Mouse (Mus musculus) midbrain, postnatal 0 days (tissue): ENCODE measurements at regions not wholly inside any gene's neighbourhood (a gene's known extent, or its start where the extent isn't known, plus 50 kb on each side); places are given as distances from the start of the nearest gene placed in this dataset.

Experiments used
- ATAC-seq: fragments of 200-750 bp; cut with Nextera tagmentation; 2 replicates; pipeline ENCODE4 v1.8.0; 2017; ENCODE audit warnings: moderate number of reproducible peaks, mild to moderate bottlenecking, moderate TSS enrichment, moderate library complexity; ENCODE audit not compliant: low FRiP score
- DNase-seq: peaks from one replicate; pipeline ENCODE4 v3.0.0-alpha.2; 2015; ENCODE audit warnings: low spot score
- H3K27ac ChIP-seq: fragments of 300-500 bp; sonication (generic); 2 replicates; pipeline ENCODE4 v1.5.1; 2014; ENCODE audit warnings: low read depth, mild to moderate bottlenecking, low read length, mixed read lengths
- H3K27me3 ChIP-seq: fragments of 300-500 bp; sonication (generic); 2 replicates; pipeline ENCODE4 v1.6.1; 2014; ENCODE audit warnings: low read length, control low read depth, mixed read lengths; ENCODE audit not compliant: insufficient read depth
- H3K36me3 ChIP-seq: fragments of 300-500 bp; sonication (generic); 2 replicates; pipeline ENCODE4 v1.6.1; 2014; ENCODE audit warnings: low read length, control low read depth, mixed read lengths; ENCODE audit not compliant: insufficient read depth
- H3K4me1 ChIP-seq: fragments of 300-500 bp; sonication (generic); 2 replicates; pipeline ENCODE4 v1.6.1; 2014; ENCODE audit warnings: mild to moderate bottlenecking, control low read depth, antibody characterized with exemption, low read length, mixed read lengths; ENCODE audit not compliant: insufficient read depth
- H3K4me2 ChIP-seq: fragments of 300-500 bp; sonication (generic); 2 replicates; pipeline ENCODE4 v1.6.1; 2014; ENCODE audit warnings: low read depth, mild to moderate bottlenecking, low read length, mixed read lengths; ENCODE audit not compliant: poor library complexity, severe bottlenecking
- H3K4me3 ChIP-seq: fragments of 300-500 bp; sonication (generic); 2 replicates; pipeline ENCODE4 v1.5.1; 2014; ENCODE audit warnings: low read depth, mild to moderate bottlenecking, low read length, moderate library complexity
- H3K9ac ChIP-seq: fragments of 300-500 bp; sonication (generic); replicated peaks from 2 replicates; pipeline ENCODE4 v1.6.1; 2014; ENCODE audit warnings: mild to moderate bottlenecking, low read length, moderate library complexity, mixed read lengths; ENCODE audit not compliant: poor library complexity, severe bottlenecking
- H3K9me3 ChIP-seq: fragments of 300-500 bp; sonication (generic); 2 replicates; pipeline ENCODE4 v1.6.1; 2016; ENCODE audit warnings: low read length, control low read depth
- CTCF ChIP-seq: IDR thresholded peaks from 2 replicates; pipeline ENCODE4 v1.5.1; 2016; ENCODE audit warnings: antibody characterized with exemption, mild to moderate bottlenecking
- WGBS: fragments of 180-500 bp; shearing (Covaris S2); extraction: QIAGEN DNeasy Blood & Tissue Kit; methylation state at CpG from one replicate; pipeline ENCODE4 v1.1.7; 2014; 5-methylcytosine and 5-hydroxymethylcytosine counted together

GRCm38 (mm10) chr14:102825525-102825924 is 156.9 kb downstream of the Kctd12 start:
- Histone ChIP-seq H3K9ac (no peak overlapping the region), H3K27ac (no peak overlapping the region), H3K27me3 (no peaks in the 10 kb centered on the region), H3K4me3 (no peak overlapping the region), H3K4me2 (no peak overlapping the region), H3K9me3 (no peaks in the 10 kb centered on the region), H3K36me3 (no peaks in the 10 kb centered on the region), H3K4me1 (no peaks in the 10 kb centered on the region)
- DNase-seq = no peak
- no peak for TF ChIP-seq CTCF
- no peak for ATAC-seq
- 90% methylated on average over 7 of the region's 7 CpGs for WGBS

GRCm38 (mm10) chr14:102820663-102821062 is 161.8 kb downstream of the Kctd12 start:
- DNase-seq (no peak), ATAC-seq (no peak)
- H3K4me3 ChIP-seq = no peak overlapping the region
- no peak overlapping the region for H3K4me2 ChIP-seq
- no peak overlapping the region for H3K9ac ChIP-seq
- no peaks in the 10 kb centered on the region for H3K4me1 ChIP-seq
- H3K27ac ChIP-seq = no peak overlapping the region
- H3K9me3 ChIP-seq = no peaks in the 10 kb centered on the region
- H3K27me3 ChIP-seq = no peaks in the 10 kb centered on the region
- no peak for TF ChIP-seq CTCF
- WGBS = 91% methylated on average over 5 of the region's 5 CpGs
- no peaks in the 10 kb centered on the region for H3K36me3 ChIP-seq

- Histone ChIP-seq H3K36me3 (no peaks in the 10 kb centered on the region), H3K27ac (no peak overlapping the region), H3K4me3 (no peak overlapping the region), H3K4me1 (no peaks in the 10 kb centered on the region), H3K27me3 (no peaks in the 10 kb centered on the region), H3K9ac (no peak overlapping the region), H3K4me2 (no peak overlapping the region), H3K9me3 (no peaks in the 10 kb centered on the region)
- 59% methylated on average over 5 of the region's 5 CpGs for WGBS
- ATAC-seq (no peak), DNase-seq (no peak)
- TF ChIP-seq CTCF = no peak
Observed at GRCm38 (mm10) chr14:102811678-102812081, 170.8 kb downstream of the Kctd12 start.

GRCm38 (mm10) chr14:102811022-102811421 is 171.4 kb downstream of the Kctd12 start:
- no peaks in the 10 kb centered on the region for H3K4me1 ChIP-seq
- no peak overlapping the region for H3K4me3 ChIP-seq
- H3K9ac ChIP-seq = no peak overlapping the region
- TF ChIP-seq CTCF = no peak
- ATAC-seq (no peak), DNase-seq (no peak)
- no peaks in the 10 kb centered on the region for H3K9me3 ChIP-seq
- H3K27ac ChIP-seq = no peak overlapping the region
- no peaks in the 10 kb centered on the region for H3K27me3 ChIP-seq
- WGBS = 57% methylated on average over 5 of the region's 5 CpGs
- no peaks in the 10 kb centered on the region for H3K36me3 ChIP-seq
- no peak overlapping the region for H3K4me2 ChIP-seq

GRCm38 (mm10) chr14:102810121-102810921 is 172.1 kb downstream of the Kctd12 start:
- ATAC-seq (no peak), DNase-seq (no peak)
- H3K36me3 ChIP-seq = no peaks in the 10 kb centered on the region
- no peak overlapping the region for H3K9ac ChIP-seq
- H3K4me3 ChIP-seq = no peak overlapping the region
- H3K9me3 ChIP-seq = no peaks in the 10 kb centered on the region
- no peaks in the 10 kb centered on the region for H3K27me3 ChIP-seq
- no peak; the same call in 1 of the 2 replicates for TF ChIP-seq CTCF
- no peak overlapping the region for H3K27ac ChIP-seq
- H3K4me1 ChIP-seq = no peaks in the 10 kb centered on the region
- 75% methylated on average over 7 of the region's 7 CpGs for WGBS
- H3K4me2 ChIP-seq = no peak overlapping the region
